Comparison of ENCODE assay signal across 8 mouse cellular contexts in the genomic region with DNA sequence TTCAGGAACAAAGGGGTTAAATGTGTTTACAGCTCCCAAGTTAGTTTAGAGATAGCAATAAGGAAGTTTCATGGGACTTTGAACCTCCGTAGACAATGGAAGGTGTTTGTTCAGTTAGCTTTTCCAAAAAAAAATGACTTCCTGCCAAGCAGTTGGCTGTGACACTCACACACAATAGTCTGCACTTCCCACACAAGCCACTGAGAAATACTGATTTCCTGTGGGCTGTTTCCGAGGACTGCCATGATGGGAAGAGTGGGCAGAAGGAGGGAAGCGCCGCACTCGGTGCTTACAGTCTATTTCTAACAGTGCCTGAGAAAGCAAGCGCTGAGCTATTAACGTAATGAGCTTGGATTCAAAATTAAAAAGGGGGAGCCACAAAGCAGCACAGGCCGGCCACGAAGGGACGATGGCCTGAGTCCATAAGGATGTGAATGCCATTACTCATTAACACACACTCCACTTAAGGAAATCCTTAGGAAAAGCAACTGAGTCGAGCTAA.
DNase-seq lines count a peak whose midpoint lies in the region; ATAC-seq lines count a peak whose summit lies in the region.

No protein-coding gene starts in this region.

- no peaks in the 10 kb centered on the region for H3K27me3 ChIP-seq in liver, embryonic 11.5 days (replicated peaks; ENCODE audit: control insufficient read depth, insufficient read depth, low read length)

- H3K27ac ChIP-seq in liver, embryonic 11.5 days (ENCODE audit: low read depth, low read length), result no peak overlapping the region

- no peak overlapping the region for H3K9ac ChIP-seq in liver, embryonic 11.5 days (ENCODE audit: low read depth, low read length)

- ATAC-seq in liver, embryonic 11.5 days (replicated peaks; ENCODE audit: low FRiP score), result peak; percentile 58
- no peak for ATAC-seq in granulocyte monocyte progenitor cell, adult 5-6 weeks (replicated peaks; ENCODE audit: poor library complexity, severe bottlenecking)

- H3K4me2 ChIP-seq in liver, embryonic 11.5 days, result no peak overlapping the region

- H3K9me3 ChIP-seq in liver, embryonic 11.5 days (ENCODE audit: control insufficient read depth, low read length), result no peaks in the 10 kb centered on the region

- H3K36me3 ChIP-seq in liver, embryonic 11.5 days (ENCODE audit: control insufficient read depth, insufficient read depth, low read length), result no peaks in the 10 kb centered on the region

- DNase-seq in left cerebral cortex, adult 11 months (ENCODE audit: low spot score), result peak; percentile 39
- no peak for DNase-seq in left cerebral cortex, postnatal 4 days
- DNase-seq in heart, adult 18-20 months, result peak; percentile 3 to 18
- DNase-seq in kidney, adult 8-10 months, result peak; percentile 4 to 9
- no peak for DNase-seq in liver, embryonic 11.5 days (ENCODE audit: low spot score)
- no peak for DNase-seq in urinary bladder, postnatal 10 days (ENCODE audit: low spot score)
- DNase-seq in cerebellum, postnatal 14 days, result no peak

- no peaks in the 10 kb centered on the region for H3K4me1 ChIP-seq in liver, embryonic 11.5 days (replicated peaks; ENCODE audit: control insufficient read depth, insufficient read depth, low read length)

- no peak overlapping the region for H3K4me3 ChIP-seq in liver, embryonic 11.5 days (ENCODE audit: low read depth, low read length)

- WGBS in liver, embryonic 11.5 days, result 51% methylated on average over 11 of the region's 11 CpGs

- intact Hi-C loops in left cerebral cortex, postnatal 4 days (cut with DNase I), result no loop called here

Comparison
In these comparisons a context has a peak if more than half of its experiments do, and no peak if none do; other contexts are left out.
1. DNase-seq: peak in left cerebral cortex, adult 11 months (single experiment), heart, adult 18-20 months (2 of 2) and kidney, adult 8-10 months (2 of 2); none in left cerebral cortex, postnatal 4 days (single experiment), liver, embryonic 11.5 days (single experiment), urinary bladder, postnatal 10 days (single experiment) and cerebellum, postnatal 14 days (0 of 2).